Mouse (Mus musculus) megakaryocyte, embryonic 14.5 days (primary cell): ENCODE measurements at regions not wholly inside any gene's neighbourhood (a gene's known extent, or its start where the extent isn't known, plus 50 kb on each side); places are given as distances from the start of the nearest gene placed in this dataset.

Source experiments
- FLI1 ChIP-seq: IDR thresholded peaks from 2 replicates; pipeline ENCODE4 v1.6.1; 2012; ENCODE audit warnings: low read length, inconsistent platforms, mixed read lengths
- GATA1 ChIP-seq: IDR thresholded peaks from 3 replicates; pipeline ENCODE4 v1.6.1; 2012; ENCODE audit warnings: mixed read lengths, low read length, inconsistent platforms, borderline replicate concordance

GRCm38 (mm10) chr5:118349057-118349456, 104.0 kb downstream of the 2410131K14Rik start:
- TF ChIP-seq FLI1, result no peak
- no peak for TF ChIP-seq GATA1
